Mouse (Mus musculus) intestine, postnatal 0 days (tissue): ENCODE measurements at regions not wholly inside any gene's neighbourhood (a gene's known extent, or its start where the extent isn't known, plus 50 kb on each side); places are given as distances from the start of the nearest gene placed in this dataset.

Experiments
- ATAC-seq: fragments of 200-750 bp; cut with Nextera tagmentation; 2 replicates; pipeline ENCODE4 v1.8.0; 2017; ENCODE audit warnings: mild to moderate bottlenecking, moderate TSS enrichment, moderate library complexity
- H3K27ac ChIP-seq: fragments of 300-500 bp; sonication (generic); 2 replicates; pipeline ENCODE4 v1.5.1; 2014; ENCODE audit warnings: mild to moderate bottlenecking, low read depth, low read length, moderate library complexity
- H3K27me3 ChIP-seq: fragments of 300-500 bp; sonication (generic); replicated peaks from 2 replicates; pipeline ENCODE4 v1.6.1; 2014; ENCODE audit warnings: low read length, mixed read lengths; ENCODE audit not compliant: control insufficient read depth, insufficient read depth
- H3K36me3 ChIP-seq: fragments of 300-500 bp; sonication (generic); 2 replicates; pipeline ENCODE4 v1.6.1; 2014; ENCODE audit warnings: mild to moderate bottlenecking, moderate library complexity; ENCODE audit not compliant: control insufficient read depth, insufficient read depth
- H3K4me1 ChIP-seq: fragments of 300-500 bp; sonication (generic); replicated peaks from 2 replicates; pipeline ENCODE4 v1.6.1; 2014; ENCODE audit warnings: antibody characterized with exemption, low read length, mixed read lengths; ENCODE audit not compliant: control insufficient read depth, insufficient read depth
- H3K4me2 ChIP-seq: fragments of 300-500 bp; sonication (generic); replicated peaks from 2 replicates; pipeline ENCODE4 v1.6.1; 2014; ENCODE audit warnings: low read depth, mild to moderate bottlenecking, moderate library complexity
- H3K4me3 ChIP-seq: fragments of 300-500 bp; sonication (generic); 2 replicates; pipeline ENCODE4 v1.5.1; 2014; ENCODE audit warnings: low read depth, low read length
- H3K9ac ChIP-seq: fragments of 300-500 bp; sonication (generic); 2 replicates; pipeline ENCODE4 v1.6.1; 2014; ENCODE audit warnings: mild to moderate bottlenecking, low read depth, low read length
- H3K9me3 ChIP-seq: fragments of 300-500 bp; sonication (generic); 2 replicates; pipeline ENCODE4 v1.6.1; 2016; ENCODE audit warnings: mixed run types; ENCODE audit not compliant: control insufficient read depth
- CTCF ChIP-seq: sonication (generic); IDR thresholded peaks from 2 replicates; pipeline ENCODE4 v1.5.1; 2016; ENCODE audit warnings: low read depth, mild to moderate bottlenecking, control low read depth, antibody characterized with exemption, moderate library complexity
- WGBS: fragments of 180-500 bp; shearing (Covaris S2); extraction: QIAGEN DNeasy Blood & Tissue Kit; methylation state at CpG from one replicate; pipeline ENCODE4 v1.1.7; 2014; 5-methylcytosine and 5-hydroxymethylcytosine counted together

DNA sequence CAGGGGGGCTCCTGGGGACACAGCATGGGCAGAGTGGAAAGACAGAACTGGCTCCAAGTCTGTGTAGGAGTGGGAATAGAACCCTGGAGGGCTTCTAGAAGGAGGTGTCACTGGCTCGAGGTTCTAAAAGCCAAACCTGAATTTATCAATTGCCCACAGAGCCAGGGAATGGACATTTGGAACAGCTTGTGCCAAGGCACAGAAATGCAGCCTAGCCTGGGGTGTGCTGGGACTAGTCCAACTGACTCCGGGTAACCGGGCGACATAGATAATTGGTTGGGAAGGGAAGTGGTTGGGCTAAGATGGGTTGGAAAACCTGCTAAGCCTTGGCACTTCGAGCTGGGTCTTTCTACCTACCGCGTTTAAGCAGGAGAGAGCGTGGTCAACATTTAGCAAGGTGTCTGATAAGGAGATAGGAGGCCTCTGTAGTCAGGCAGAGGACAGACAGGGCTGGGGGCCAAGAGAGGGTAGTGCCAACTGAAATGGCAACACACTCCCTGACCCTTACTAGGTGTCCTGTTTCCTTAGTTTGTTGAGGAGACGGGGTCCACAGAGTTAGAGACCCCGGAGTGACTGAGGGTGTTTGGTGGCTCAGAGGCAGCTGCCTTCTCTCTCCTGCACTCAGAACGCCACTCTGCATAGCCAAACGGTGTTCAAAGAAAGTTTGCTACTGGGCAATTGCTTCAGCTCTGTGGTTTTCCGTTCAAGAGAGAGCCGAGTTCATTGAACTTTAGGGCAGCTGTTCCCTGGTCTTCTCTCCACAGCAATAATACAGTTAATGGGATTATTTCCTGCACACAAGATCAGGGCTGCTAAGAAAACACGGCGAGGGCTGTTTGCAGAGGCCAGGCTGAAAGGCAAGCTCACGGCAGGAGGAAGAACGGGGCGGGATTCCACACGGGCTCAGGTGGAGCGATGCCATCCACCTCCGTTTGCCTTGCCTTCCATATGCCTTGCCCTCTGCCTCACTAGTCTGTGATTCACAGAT is 138.3 kb upstream of the 1600014C23Rik start:
- 30% methylated on average over 22 of the region's 22 CpGs for WGBS
- peaks cover 19% of the 10 kb centered on the region for H3K4me1 ChIP-seq
- peak; percentile 78 for ATAC-seq

DNA sequence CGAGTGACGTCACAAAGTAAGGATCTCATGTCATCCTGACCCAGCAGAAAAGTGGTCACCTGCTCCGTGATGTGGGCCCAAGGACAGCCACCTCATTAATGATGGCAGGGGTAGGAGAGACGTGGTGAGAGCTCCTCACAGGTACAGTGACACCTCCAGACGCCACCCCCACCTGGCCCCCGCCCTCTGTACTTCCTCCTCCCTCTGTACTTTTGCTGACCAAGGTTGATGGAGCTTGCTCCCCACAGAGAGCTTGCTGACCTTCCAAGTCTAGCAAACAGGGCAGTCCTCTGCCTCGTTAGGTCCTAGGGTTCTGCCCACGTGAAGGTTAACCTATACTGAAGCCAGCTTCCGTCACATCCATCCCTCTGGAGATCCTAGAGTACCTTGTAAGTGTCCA is 137.4 kb upstream of the 1600014C23Rik start:
- Histone ChIP-seq H3K27ac (no peak overlapping the region), H3K4me2 (no peak overlapping the region), H3K9ac (no peak overlapping the region), H3K4me3 (no peak overlapping the region), H3K27me3 (no peaks in the 10 kb centered on the region; the same call in 1 of the 2 replicates), H3K36me3 (no peaks in the 10 kb centered on the region), H3K4me1 (peaks cover 27% of the 10 kb centered on the region), H3K9me3 (no peaks in the 10 kb centered on the region)
- WGBS: 69% methylated on average over 9 of the region's 9 CpGs
- TF ChIP-seq CTCF: no peak
- ATAC-seq: no peak; the same call in 1 of the 2 replicates

More for the DNA sequence above, 138.3 kb upstream of the 1600014C23Rik start:
- H3K9me3 ChIP-seq: no peaks in the 10 kb centered on the region
- H3K4me3 ChIP-seq: no peak overlapping the region; the same call in 1 of the 2 replicates
- peak overlapping the region; percentile 48 for H3K4me2 ChIP-seq
- H3K36me3 ChIP-seq: no peaks in the 10 kb centered on the region
- no peak for TF ChIP-seq CTCF
- no peak overlapping the region for H3K9ac ChIP-seq
- H3K27me3 ChIP-seq: no peaks in the 10 kb centered on the region; the same call in 1 of the 2 replicates
- H3K27ac ChIP-seq: peak overlapping the region; percentile 82

DNA sequence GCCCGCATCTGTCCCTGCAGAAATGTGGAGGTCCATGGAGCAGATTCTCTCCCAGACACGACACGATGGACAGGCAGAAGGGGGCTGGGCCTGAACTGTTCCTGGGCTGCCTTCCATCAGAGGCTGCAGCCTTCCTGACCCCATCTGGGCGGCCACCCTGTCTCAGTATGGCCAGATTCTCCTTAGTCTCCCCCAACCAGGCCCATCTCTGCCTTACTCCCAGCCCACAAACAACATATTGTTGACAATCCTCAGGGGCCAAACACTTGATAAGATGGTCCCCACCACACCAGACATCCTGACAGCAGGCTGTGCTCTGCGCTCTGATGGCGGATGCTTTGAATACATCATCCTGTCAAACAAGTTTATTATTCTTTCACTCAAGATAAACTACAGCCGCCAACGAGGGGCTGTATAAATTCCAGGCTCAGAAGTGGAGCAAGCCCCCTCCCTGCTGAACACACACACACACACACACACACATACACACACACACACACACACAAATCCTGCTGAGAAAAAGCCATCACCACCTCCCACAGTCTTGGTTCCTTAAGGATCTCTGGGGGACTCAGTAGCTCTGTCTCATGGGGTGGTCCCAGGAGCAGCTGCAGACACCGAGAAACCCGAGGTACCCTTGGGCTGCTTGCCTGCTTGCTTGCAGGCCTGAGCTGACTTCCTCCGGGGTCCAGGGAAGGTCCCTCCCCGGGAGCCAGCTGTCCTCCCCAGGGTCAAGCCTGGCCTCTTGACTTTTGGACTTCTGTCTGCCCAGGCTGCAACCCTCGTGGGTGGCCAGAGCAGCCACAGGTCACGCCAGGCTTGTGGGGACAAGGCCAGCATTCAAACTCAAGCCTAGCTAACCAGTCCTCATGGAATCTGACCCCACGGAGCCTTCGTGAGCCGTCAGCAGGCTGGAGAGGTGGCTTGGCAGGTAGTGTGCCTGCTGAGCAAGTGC is 135.6 kb upstream of the 1600014C23Rik start:
- no peak overlapping the region for H3K9ac ChIP-seq
- no peaks in the 10 kb centered on the region for H3K36me3 ChIP-seq
- no peak overlapping the region for H3K4me2 ChIP-seq
- H3K4me3 ChIP-seq: no peak overlapping the region
- peak overlapping the region; percentile 50; the same call in 1 of the 2 replicates for H3K27ac ChIP-seq
- no peak for TF ChIP-seq CTCF
- 53% methylated on average over 17 of the region's 17 CpGs for WGBS
- peaks cover 30% of the 10 kb centered on the region for H3K4me1 ChIP-seq
- ATAC-seq: no peak
- no peaks in the 10 kb centered on the region; the same call in 1 of the 2 replicates for H3K27me3 ChIP-seq
- H3K9me3 ChIP-seq: no peaks in the 10 kb centered on the region

DNA sequence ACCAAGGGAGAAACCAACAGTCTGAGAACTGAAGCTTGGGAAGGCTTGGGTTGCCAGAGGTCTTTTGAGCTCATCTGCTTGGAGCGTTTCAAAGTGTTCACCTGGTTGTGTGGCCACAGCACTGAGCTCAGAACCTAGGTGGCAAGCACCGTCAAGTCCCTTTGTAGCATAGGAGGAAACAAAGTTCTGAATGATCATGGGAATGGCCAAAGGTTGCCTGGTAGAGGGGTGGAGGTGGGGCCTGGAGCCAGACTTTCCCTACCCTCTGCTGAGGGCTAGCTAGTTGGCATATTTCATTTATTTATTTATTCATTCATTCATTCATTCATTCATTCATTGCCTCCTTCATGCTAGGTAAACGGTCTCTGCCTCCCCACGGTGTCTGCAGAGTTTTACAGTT is 134.9 kb upstream of the 1600014C23Rik start:
- 60% methylated on average over 4 of the region's 4 CpGs for WGBS
- Histone ChIP-seq H3K4me3 (no peak overlapping the region), H3K27ac (peak overlapping the region; percentile 50; the same call in 1 of the 2 replicates), H3K4me2 (no peak overlapping the region; the same call in 1 of the 2 replicates), H3K9ac (no peak overlapping the region), H3K27me3 (no peaks in the 10 kb centered on the region; the same call in 1 of the 2 replicates), H3K4me1 (peaks cover 32% of the 10 kb centered on the region), H3K9me3 (no peaks in the 10 kb centered on the region), H3K36me3 (no peaks in the 10 kb centered on the region)
- no peak for TF ChIP-seq CTCF
- no peak for ATAC-seq

DNA sequence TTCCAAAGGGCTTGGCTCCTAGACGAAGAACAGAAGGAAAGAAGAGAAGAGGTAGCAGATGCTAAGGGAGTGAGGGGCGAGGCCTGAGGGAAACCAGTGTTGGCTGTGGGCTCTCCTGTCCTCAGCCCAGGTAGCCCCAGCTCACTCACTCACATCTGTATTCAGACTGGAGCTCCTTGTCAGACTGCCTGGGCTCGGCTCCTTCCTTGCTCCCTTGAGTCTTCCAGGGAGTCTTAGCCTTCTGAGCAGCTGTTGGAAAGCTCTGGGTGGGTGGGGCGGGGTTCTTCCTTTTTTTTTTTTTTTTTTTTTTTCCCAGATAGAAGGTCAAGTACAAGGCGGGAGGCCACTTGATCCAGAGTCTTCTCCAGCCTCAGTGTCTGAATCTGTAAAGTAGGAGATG is 134.1 kb upstream of the 1600014C23Rik start:
- no peak overlapping the region for H3K9ac ChIP-seq
- H3K4me1 ChIP-seq: peaks cover 29% of the 10 kb centered on the region
- no peak overlapping the region for H3K4me3 ChIP-seq
- H3K27me3 ChIP-seq: no peaks in the 10 kb centered on the region; the same call in 1 of the 2 replicates
- 56% methylated on average over 5 of the region's 5 CpGs for WGBS
- H3K36me3 ChIP-seq: no peaks in the 10 kb centered on the region
- H3K9me3 ChIP-seq: no peaks in the 10 kb centered on the region
- no peak for TF ChIP-seq CTCF
- H3K4me2 ChIP-seq: no peak overlapping the region
- no peak for ATAC-seq
- H3K27ac ChIP-seq: no peak overlapping the region
